Mouse (Mus musculus): ENCODE data around the gene DXBay18.
"Not testable (repeated sequence)": the region's sequence is repeated elsewhere in the genome, so short reads cannot be mapped to it uniquely, and the experiment has no call there.

Gene DXBay18

DNA sequence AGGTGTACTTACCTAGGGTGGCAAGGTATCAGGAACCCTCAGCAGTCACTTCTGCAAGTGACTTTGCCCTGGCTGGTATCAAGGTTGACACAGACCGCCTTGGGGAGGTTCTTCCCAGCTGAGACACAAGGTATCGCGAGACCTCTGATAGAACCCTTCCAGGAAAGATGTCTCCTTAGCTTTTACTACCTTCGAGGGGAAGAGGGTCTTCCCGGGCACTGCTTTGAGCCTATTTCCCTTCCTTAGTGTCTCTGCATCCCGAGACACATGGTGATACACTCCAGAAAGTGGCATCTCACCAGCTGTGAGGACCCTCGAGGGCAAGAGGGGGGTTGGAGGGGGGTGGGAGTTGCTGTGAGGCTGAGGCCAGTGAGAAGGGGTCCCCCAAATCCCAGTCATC lies at the start of gene DXBay18:
Gene DXBay18 (minus strand): TSS at position 101 of the 400 bp plus-strand sequence.
- DNase-seq (ENCODE audit: low spot score in 2 of 2) = not testable (repeated sequence)

DNA sequence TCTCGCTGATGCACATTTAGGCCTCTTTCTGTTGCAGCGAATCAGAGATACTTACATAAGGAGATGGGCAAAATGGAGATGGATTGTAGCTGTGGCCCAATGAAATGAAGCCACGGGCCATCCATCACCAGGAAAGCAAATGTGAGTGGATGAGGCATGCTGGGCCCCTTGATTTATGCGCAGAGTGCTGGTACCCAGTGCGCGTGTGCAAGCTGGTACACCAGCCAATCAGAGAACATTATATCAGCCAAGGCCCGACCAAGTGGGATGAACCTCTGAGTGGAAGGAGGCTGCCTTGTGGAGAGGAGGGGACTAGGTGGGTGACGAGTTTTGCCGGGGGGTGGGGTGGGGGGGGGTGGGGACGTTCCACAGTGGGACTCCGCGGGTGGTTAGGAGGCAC lies 42.7 kb upstream of the DXBay18 start, which contains the start of gene Xlr3b:
Gene Xlr3b (plus strand): TSS at position 274 of the 400 bp plus-strand sequence.
- DNase-seq (ENCODE audit: low spot score in 2 of 2) = peak in 1 of 2 experiments; percentile 13

DNA sequence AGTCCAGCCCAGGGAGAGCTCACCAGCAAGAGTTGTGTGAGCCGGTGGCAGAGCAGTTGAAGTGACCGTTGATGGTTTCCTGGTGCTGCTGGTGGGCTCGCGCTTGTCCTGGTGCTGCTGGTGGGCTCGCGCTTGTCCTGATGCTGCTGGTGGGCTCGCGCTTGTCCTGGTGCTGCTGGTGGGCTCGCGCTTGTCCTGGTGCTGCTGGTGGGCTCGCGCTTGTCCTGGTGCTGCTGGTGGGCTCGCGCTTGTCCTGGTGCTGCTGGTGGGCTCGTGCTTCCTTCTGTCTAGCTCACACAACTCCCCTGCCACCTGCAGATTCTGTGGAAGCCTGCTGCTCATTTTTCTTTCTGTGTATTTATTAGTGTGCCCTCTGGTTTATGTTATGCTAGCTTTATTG lies 27.6 kb upstream of the DXBay18 start, which contains the start of gene Spin2d:
Gene Spin2d (minus strand): TSS at position 101 of the 400 bp plus-strand sequence.
- not testable (repeated sequence) for DNase-seq (ENCODE audit: low spot score in 2 of 2)

DNA sequence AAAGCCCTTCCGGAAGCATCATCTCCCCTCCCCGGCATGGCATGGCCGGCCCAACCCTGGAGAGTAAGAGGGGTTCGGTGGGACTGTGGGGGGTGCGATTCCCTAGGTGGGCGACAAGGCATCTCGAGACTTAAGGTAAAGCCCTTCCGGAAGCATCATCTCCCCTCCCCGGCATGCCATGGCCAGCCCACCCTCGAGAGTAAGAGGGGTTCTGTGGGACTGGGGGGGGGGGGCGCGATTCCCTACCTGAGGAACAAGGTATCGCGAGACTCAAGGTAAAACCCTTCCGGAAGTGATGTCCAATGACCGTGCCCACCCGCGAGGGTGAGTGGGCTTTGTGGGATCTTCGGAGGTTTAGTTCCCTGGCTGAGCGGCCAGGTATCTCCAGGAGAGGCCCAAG lies 754 bp downstream of the DXBay18 start, which contains the start of gene Xlr5b:
Gene Xlr5b (plus strand): TSS at position 301 of the 400 bp plus-strand sequence.
- DNase-seq (ENCODE audit: low spot score in 2 of 2) = not testable (repeated sequence)

DNA sequence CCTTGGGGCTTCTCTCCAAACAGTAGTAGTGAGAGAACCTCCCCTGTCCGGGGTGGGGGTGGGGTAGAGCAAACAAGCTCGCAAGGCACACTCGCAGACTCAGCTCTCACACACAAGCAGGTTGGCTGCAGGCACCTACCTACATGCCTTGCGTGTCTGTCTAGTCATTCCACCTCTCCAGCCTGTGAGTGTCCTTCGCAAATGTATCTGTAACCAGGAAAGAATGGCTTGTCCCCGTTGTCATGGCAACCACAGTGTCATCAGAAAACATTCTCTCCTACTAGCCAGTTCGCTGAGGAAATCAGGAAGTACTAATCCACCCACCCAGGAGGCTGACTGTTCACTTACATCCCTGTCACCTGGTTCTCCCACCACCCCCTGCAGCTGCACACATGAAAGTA lies 6.0 kb downstream of the DXBay18 start:
- not testable (repeated sequence) for DNase-seq (ENCODE audit: low spot score in 2 of 2)

DNA sequence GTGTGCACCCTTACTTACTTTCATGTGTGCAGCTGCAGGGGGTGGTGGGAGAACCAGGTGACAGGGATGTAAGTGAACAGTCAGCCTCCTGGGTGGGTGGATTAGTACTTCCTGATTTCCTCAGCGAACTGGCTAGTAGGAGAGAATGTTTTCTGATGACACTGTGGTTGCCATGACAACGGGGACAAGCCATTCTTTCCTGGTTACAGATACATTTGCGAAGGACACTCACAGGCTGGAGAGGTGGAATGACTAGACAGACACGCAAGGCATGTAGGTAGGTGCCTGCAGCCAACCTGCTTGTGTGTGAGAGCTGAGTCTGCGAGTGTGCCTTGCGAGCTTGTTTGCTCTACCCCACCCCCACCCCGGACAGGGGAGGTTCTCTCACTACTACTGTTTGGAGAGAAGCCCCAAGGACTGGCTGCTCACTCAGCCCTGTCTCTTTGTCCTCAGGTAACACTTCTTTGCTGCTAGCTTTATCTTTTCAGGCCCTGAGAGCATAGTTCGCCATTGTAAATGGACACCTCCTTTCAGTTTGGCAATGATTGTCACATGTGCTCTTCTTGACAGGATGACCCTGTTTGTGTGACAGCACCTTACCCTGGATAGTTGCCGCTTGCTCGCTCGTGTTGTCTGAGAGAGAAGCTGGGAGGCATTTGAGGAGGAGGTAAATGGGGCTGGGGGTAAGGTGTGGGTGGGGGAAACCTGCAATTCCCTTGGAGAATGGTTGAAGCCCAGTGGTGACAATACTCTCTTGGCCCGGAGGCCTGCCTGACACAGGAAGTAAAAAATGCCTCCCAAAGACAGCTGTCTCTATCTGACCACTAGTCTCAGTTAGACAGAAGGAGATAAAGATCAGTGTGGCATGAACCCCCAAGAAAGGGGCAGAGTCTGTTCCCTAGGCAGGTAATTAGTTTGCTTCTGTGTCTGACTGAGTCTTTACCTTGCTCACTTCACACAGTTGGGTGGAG lies 26.1 kb downstream of the DXBay18 start:
- DNase-seq (ENCODE audit: low spot score in 2 of 2) = not testable (repeated sequence)

DNA sequence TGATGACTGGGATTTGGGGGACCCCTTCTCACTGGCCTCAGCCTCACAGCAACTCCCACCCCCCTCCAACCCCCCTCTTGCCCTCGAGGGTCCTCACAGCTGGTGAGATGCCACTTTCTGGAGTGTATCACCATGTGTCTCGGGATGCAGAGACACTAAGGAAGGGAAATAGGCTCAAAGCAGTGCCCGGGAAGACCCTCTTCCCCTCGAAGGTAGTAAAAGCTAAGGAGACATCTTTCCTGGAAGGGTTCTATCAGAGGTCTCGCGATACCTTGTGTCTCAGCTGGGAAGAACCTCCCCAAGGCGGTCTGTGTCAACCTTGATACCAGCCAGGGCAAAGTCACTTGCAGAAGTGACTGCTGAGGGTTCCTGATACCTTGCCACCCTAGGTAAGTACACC lies 32.5 kb downstream of the DXBay18 start, which contains the start of gene Gm14685:
Gene Gm14685 (plus strand): TSS at position 301 of the 400 bp plus-strand sequence.
- DNase-seq (ENCODE audit: low spot score in 2 of 2) = not testable (repeated sequence)

DNA sequence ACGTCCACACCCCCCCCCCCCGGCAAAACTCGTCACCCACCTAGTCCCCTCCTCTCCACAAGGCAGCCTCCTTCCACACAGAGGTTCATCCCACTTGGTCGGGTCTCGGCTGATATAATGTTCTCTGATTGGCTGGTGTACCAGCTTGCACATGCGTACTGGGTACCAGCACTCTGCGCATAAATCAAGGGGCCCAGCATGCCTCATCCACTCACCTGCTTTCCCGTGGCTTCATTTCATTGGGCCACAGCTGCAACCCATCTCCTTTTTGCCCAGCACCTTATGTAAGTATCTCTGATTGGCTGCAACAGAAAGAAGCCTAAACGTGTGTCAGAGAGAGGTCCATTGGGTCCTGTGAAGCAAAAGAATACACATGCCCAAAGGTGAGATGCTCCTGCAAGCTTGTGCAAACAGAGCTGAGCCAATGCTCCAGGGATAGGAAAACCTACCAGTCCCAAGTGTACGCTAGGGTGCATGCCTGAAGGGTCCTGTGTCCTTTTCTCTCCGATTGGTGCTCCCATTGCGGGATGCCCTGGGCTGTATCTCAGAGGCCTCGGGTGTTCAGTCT lies 52.2 kb downstream of the DXBay18 start, which contains the start of gene Xlr3a:
Gene Xlr3a (minus strand): TSS at position 155 of the 568 bp plus-strand sequence.
- peak in 1 of 2 experiments; percentile 4 for DNase-seq (ENCODE audit: low spot score in 2 of 2)
